Mouse (Mus musculus): ENCODE measurements at regions not wholly inside any gene's neighbourhood (a gene's known extent, or its start where the extent isn't known, plus 50 kb on each side); places are given as distances from the start of the nearest gene placed in this dataset.

DNA sequence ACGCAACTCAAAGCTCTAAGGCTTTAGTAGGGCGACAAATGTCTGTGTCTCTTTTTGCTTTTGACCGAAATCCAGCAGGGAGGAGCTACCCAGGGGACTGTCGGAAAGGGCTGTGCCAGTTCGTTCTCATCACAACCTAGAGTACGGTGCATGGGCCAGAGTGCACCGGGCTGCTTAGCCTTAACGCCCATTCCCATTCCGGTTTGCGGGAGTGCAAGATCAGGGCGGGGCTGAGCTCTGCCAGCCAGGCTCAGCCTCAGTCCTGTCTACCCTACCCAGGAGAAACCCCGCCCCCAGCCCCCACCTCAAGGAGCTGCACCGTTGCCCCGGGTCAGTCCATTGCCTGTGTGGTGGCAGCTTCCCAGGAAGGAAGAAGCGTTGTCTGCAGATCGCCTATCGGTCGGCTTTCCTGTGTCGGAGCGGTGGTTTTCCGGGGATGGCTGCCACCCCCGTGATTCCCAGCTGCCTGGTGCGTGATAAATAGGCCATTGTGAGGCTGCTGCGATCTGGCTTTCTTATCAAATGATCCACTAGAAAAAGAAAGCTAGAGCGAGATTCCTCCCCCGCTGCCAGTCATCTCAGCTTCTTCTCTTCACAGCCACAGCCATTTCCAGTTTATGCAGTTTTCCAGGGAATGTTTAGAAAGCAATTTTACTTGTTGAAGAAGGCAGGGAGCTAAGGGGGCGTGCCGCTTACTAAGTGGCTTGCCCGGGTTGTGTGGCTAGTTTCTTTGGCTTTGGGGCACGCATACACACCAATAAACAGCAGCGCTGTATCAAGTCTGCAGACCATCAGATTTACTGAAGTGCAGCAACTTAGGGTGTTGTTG is 187.4 kb upstream of the Ankrd55 start:
- TF ChIP-seq GATA1 (IDR thresholded peaks at IDR 0.05; ENCODE audit: borderline replicate concordance, low read length): no peak

DNA sequence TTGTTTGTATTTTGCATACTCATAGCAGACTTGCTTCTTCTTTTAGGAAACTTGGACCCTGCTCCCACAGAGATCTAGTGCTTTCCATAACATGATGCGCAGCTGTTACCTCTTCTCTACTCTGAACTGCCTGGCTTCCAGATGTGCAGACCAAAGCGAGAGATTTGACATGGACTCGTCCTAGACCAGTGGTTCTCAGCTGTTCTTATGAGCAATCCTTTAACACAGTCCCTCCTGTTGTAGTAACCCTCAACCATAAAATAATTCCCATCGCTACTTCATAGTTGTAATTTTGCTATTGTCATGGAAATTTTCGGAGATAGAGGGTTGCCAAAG is 186.9 kb upstream of the Ankrd55 start:
- no peaks in the 10 kb centered on the region for H3K9me3 ChIP-seq (replicated peaks)
- DNase-seq (ENCODE audit: low spot score) (no peak), ATAC-seq (ENCODE audit: extremely low read depth, insufficient number of reproducible peaks, low FRiP score, poor library complexity, severe bottlenecking) (no peak)
- H3K36me3 ChIP-seq (replicated peaks): no peaks in the 10 kb centered on the region
- H3K4me1 ChIP-seq (ENCODE audit: insufficient read depth, low read depth, low read length): no peaks in the 10 kb centered on the region
- TF ChIP-seq GATA1 (IDR thresholded peaks at IDR 0.05; ENCODE audit: borderline replicate concordance, low read length) (no peak), TAL1 (conservative IDR thresholded peaks at IDR 0.05; ENCODE audit: low read depth, low read length) (no peak), GATA2 (IDR thresholded peaks at IDR 0.05; ENCODE audit: borderline replicate concordance, low read depth, low read length) (no peak), POLR2AphosphoS5 (IDR thresholded peaks at IDR 0.05; ENCODE audit: insufficient replicate concordance, low read depth, low read length) (no peak)
- peaks cover 21% of the 10 kb centered on the region for H3K27me3 ChIP-seq (ENCODE audit: insufficient read depth, low read length)
- no peak overlapping the region for H3K4me3 ChIP-seq (ENCODE audit: low read depth, low read length)

More for the DNA sequence above, 187.4 kb upstream of the Ankrd55 start:
- ATAC-seq (ENCODE audit: extremely low read depth, insufficient number of reproducible peaks, low FRiP score, poor library complexity, severe bottlenecking) (no peak), DNase-seq (ENCODE audit: low spot score) (no peak)
- Histone ChIP-seq H3K27me3 (ENCODE audit: insufficient read depth, low read length) (peaks cover 24% of the 10 kb centered on the region), H3K4me1 (ENCODE audit: insufficient read depth, low read depth, low read length) (no peaks in the 10 kb centered on the region), H3K9me3 (replicated peaks) (no peaks in the 10 kb centered on the region), H3K36me3 (replicated peaks) (no peaks in the 10 kb centered on the region), H3K4me3 (ENCODE audit: low read depth, low read length) (no peak overlapping the region)

- ATAC-seq (ENCODE audit: extremely low read depth, insufficient number of reproducible peaks, low FRiP score, poor library complexity, severe bottlenecking) (no peak), DNase-seq (ENCODE audit: low spot score) (no peak)
- peaks cover 4% of the 10 kb centered on the region; the same call in 1 of the 2 replicates for H3K27me3 ChIP-seq (ENCODE audit: insufficient read depth, low read length)
- no peak overlapping the region for H3K4me3 ChIP-seq (ENCODE audit: low read depth, low read length)
- no peaks in the 10 kb centered on the region for H3K4me1 ChIP-seq (ENCODE audit: insufficient read depth, low read depth, low read length)
- TF ChIP-seq GATA1 (IDR thresholded peaks at IDR 0.05; ENCODE audit: borderline replicate concordance, low read length) (no peak), GATA2 (IDR thresholded peaks at IDR 0.05; ENCODE audit: borderline replicate concordance, low read depth, low read length) (no peak), CTCF (IDR thresholded peaks at IDR 0.05; ENCODE audit: low read depth, low read length) (no peak), POLR2AphosphoS5 (IDR thresholded peaks at IDR 0.05; ENCODE audit: insufficient replicate concordance, low read depth, low read length) (no peak), TAL1 (conservative IDR thresholded peaks at IDR 0.05; ENCODE audit: low read depth, low read length) (no peak)
- H3K9me3 ChIP-seq (replicated peaks): no peaks in the 10 kb centered on the region
- H3K36me3 ChIP-seq (replicated peaks): no peaks in the 10 kb centered on the region
These were observed 182.3 kb upstream of the Ankrd55 start for GRCm38 (mm10) chr13:112105953-112106352.

DNA sequence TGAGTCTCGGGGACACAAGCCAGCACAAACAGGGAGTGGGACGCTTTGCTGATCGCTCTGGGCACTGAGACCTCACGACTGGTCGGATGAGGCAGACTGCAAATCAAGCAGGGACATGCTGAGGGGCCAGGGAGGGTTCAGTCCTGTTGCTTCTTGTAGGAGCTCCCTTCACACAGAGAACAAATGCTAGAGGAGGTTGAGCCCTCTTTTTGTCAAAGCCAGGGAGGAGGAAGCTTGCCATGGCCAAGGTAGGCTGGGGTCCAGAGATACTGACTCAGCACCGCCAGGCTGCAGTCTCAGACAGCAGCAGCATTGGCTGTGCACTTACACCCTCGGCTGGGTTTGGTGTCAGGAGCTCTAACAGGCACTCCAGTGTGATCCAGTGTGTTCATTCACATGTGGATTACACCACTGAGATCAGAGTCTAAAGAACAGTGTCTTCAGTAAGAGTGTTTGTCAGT is 173.5 kb upstream of the Ankrd55 start:
- no peaks in the 10 kb centered on the region for H3K36me3 ChIP-seq (replicated peaks)
- H3K9me3 ChIP-seq (replicated peaks): no peaks in the 10 kb centered on the region
- H3K4me1 ChIP-seq (ENCODE audit: insufficient read depth, low read depth, low read length): no peaks in the 10 kb centered on the region
- no peak for TF ChIP-seq POLR2AphosphoS5 (IDR thresholded peaks at IDR 0.05; ENCODE audit: insufficient replicate concordance, low read depth, low read length)
- no peak for TF ChIP-seq GATA1 (IDR thresholded peaks at IDR 0.05; ENCODE audit: borderline replicate concordance, low read length)
- TF ChIP-seq CTCF (IDR thresholded peaks at IDR 0.05; ENCODE audit: low read depth, low read length): no peak
- no peak for TF ChIP-seq TAL1 (conservative IDR thresholded peaks at IDR 0.05; ENCODE audit: low read depth, low read length)
- no peak for TF ChIP-seq GATA2 (IDR thresholded peaks at IDR 0.05; ENCODE audit: borderline replicate concordance, low read depth, low read length)
- H3K4me3 ChIP-seq (ENCODE audit: low read depth, low read length): no peak overlapping the region
- no peak for DNase-seq (ENCODE audit: low spot score)
- ATAC-seq (ENCODE audit: extremely low read depth, insufficient number of reproducible peaks, low FRiP score, poor library complexity, severe bottlenecking): no peak
- H3K27me3 ChIP-seq (ENCODE audit: insufficient read depth, low read length): peaks cover 19% of the 10 kb centered on the region

DNA sequence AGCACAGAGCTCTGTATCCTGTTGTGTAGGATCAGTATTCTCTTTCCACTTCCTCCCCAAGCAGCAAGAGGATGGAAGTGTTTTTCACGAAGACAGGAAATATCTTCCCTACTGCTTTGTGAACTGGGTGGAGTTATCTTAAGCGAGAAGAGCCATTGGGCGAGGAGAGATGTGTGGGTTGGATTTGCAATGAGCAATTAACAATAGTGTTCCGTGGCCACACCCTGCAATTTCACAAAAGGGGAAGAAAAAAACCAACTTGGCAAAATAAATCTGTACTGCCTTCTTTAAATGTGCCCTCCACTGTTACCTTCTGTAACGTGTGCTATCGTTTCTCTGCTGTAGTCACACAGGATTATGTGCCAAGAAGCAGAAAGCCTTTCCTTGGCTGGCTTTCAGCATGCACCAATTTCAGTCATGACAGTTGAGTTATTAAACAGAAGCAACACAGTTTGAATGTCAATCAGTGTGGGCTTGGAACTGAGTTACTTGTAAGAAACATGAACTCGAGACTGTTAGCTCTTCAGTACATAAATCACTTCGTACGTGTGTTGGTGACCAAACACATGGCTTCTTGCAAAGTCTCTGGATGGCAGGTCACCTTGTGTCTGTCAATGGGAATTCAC is 172.0 kb upstream of the Ankrd55 start:
- H3K9me3 ChIP-seq (replicated peaks): no peaks in the 10 kb centered on the region
- no peak for ATAC-seq (ENCODE audit: extremely low read depth, insufficient number of reproducible peaks, low FRiP score, poor library complexity, severe bottlenecking)
- no peak for DNase-seq (ENCODE audit: low spot score)
- H3K4me1 ChIP-seq (ENCODE audit: insufficient read depth, low read depth, low read length): no peaks in the 10 kb centered on the region
- no peak overlapping the region for H3K4me3 ChIP-seq (ENCODE audit: low read depth, low read length)
- TF ChIP-seq POLR2AphosphoS5 (IDR thresholded peaks at IDR 0.05; ENCODE audit: insufficient replicate concordance, low read depth, low read length) (no peak), GATA1 (IDR thresholded peaks at IDR 0.05; ENCODE audit: borderline replicate concordance, low read length) (no peak), TAL1 (conservative IDR thresholded peaks at IDR 0.05; ENCODE audit: low read depth, low read length) (no peak), GATA2 (IDR thresholded peaks at IDR 0.05; ENCODE audit: borderline replicate concordance, low read depth, low read length) (no peak), CTCF (IDR thresholded peaks at IDR 0.05; ENCODE audit: low read depth, low read length) (no peak)
- H3K36me3 ChIP-seq (replicated peaks): no peaks in the 10 kb centered on the region
- peaks cover 20% of the 10 kb centered on the region for H3K27me3 ChIP-seq (ENCODE audit: insufficient read depth, low read length)

DNA sequence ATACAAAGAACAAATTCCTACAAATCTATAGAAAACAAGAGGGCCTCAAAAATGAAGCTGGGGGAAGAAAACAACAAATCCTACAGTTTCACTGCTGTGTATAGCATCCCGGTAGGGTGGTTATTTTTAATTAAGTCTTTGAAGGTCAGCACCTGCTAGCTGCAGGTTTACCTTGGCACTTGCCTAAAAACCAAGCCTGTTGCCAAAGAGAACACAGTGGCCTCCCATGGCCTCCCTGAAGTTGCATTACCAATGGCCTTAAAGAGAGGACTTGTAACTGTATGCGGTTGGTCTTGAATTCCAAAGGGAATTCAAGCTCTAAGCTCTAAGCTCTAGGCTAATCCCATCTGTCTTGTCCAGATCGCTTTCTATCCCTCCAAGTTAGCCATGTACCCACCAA is 169.7 kb upstream of the Ankrd55 start:
- DNase-seq (ENCODE audit: low spot score) (no peak), ATAC-seq (ENCODE audit: extremely low read depth, insufficient number of reproducible peaks, low FRiP score, poor library complexity, severe bottlenecking) (no peak)
- peaks cover 28% of the 10 kb centered on the region for H3K27me3 ChIP-seq (ENCODE audit: insufficient read depth, low read length)
- H3K4me3 ChIP-seq (ENCODE audit: low read depth, low read length): no peak overlapping the region
- H3K36me3 ChIP-seq (replicated peaks): no peaks in the 10 kb centered on the region
- no peaks in the 10 kb centered on the region for H3K4me1 ChIP-seq (ENCODE audit: insufficient read depth, low read depth, low read length)
- TF ChIP-seq CTCF (IDR thresholded peaks at IDR 0.05; ENCODE audit: low read depth, low read length) (no peak), TAL1 (conservative IDR thresholded peaks at IDR 0.05; ENCODE audit: low read depth, low read length) (no peak), POLR2AphosphoS5 (IDR thresholded peaks at IDR 0.05; ENCODE audit: insufficient replicate concordance, low read depth, low read length) (no peak)
- no peaks in the 10 kb centered on the region for H3K9me3 ChIP-seq (replicated peaks)

Data from G1E (cell line).